Mouse (Mus musculus): ENCODE data around the gene Brinp2.

Gene Brinp2

GRCm38 (mm10) chr1:158285198-158285597 lies 70.9 kb downstream of the Brinp2 start:
- no peak for DNase-seq

- no peak for DNase-seq
Observed at GRCm38 (mm10) chr1:158283869-158284268, 72.3 kb downstream of the Brinp2 start.

GRCm38 (mm10) chr1:158272058-158272457 lies 84.1 kb downstream of the Brinp2 start:
- DNase-seq: no peak

- peak; percentile 66 to 71 for DNase-seq
Observed at GRCm38 (mm10) chr1:158267020-158267571, 89.0 kb downstream of the Brinp2 start.

- DNase-seq: no peak
Observed at GRCm38 (mm10) chr1:158266293-158267019, 89.7 kb downstream of the Brinp2 start.

- no peak for DNase-seq
Observed at GRCm38 (mm10) chr1:158259516-158260235, 96.5 kb downstream of the Brinp2 start.

GRCm38 (mm10) chr1:158258685-158259292 lies 97.3 kb downstream of the Brinp2 start:
- DNase-seq: no peak

GRCm38 (mm10) chr1:158255912-158256680 lies 100.0 kb downstream of the Brinp2 start:
- DNase-seq: no peak

- no peak for DNase-seq
Observed at GRCm38 (mm10) chr1:158252682-158253222, 103.4 kb downstream of the Brinp2 start.

GRCm38 (mm10) chr1:158248266-158248665 lies 107.9 kb downstream of the Brinp2 start:
- peak in 1 of 2 experiments; percentile 10 for DNase-seq

GRCm38 (mm10) chr1:158246476-158247153 lies 109.5 kb downstream of the Brinp2 start:
- no peak for DNase-seq

- no peak for DNase-seq
Observed at GRCm38 (mm10) chr1:158245486-158245885, 110.6 kb downstream of the Brinp2 start.

- DNase-seq: no peak
Observed at GRCm38 (mm10) chr1:158244016-158244415, 112.1 kb downstream of the Brinp2 start.

- no peak for DNase-seq
Observed at GRCm38 (mm10) chr1:158241848-158242556, 114.1 kb downstream of the Brinp2 start.

- DNase-seq: no peak
Observed at GRCm38 (mm10) chr1:158239841-158240240, 116.3 kb downstream of the Brinp2 start.

GRCm38 (mm10) chr1:158238722-158239121 lies 117.4 kb downstream of the Brinp2 start:
- DNase-seq: no peak

- DNase-seq: no peak
Observed at GRCm38 (mm10) chr1:158228687-158229224, 127.4 kb downstream of the Brinp2 start.

- DNase-seq: no peak
Observed at GRCm38 (mm10) chr1:158227239-158227638, 128.9 kb downstream of the Brinp2 start.

- no peak for DNase-seq
Observed at GRCm38 (mm10) chr1:158226689-158227088, 129.4 kb downstream of the Brinp2 start.

- DNase-seq: no peak
Observed at GRCm38 (mm10) chr1:158221048-158221447, 135.1 kb downstream of the Brinp2 start.

GRCm38 (mm10) chr1:158220148-158220547 lies 136.0 kb downstream of the Brinp2 start:
- DNase-seq: no peak

All from kidney, postnatal 4 days (tissue).